ENCODE assay signal across 8 mouse cellular contexts in genomic region chr12:86831591-86832550, GRCm38 (mm10). TPM values are rescaled to one million over a fixed set of nuclear protein-coding genes. Genes with fewer than 3 reads are reported as not detected.
DNase-seq lines count a peak whose midpoint lies in the region; ATAC-seq and TF ChIP-seq lines count a peak whose summit lies in the region.

No protein-coding gene starts in this region.

- no peaks in the 10 kb centered on the region for H3K36me3 ChIP-seq in G1E (replicated peaks)

- peaks cover 3% of the 10 kb centered on the region for H3K9me3 ChIP-seq in G1E (replicated peaks)

- TF ChIP-seq CTCF in G1E (IDR thresholded peaks at IDR 0.05; ENCODE audit: low read depth, low read length), result no peak

- DNase-seq in G1E (ENCODE audit: low spot score), result no peak
- DNase-seq in adrenal gland, postnatal 25 days, result peak; percentile 82
- peak; percentile 71 to 73 for DNase-seq in heart, postnatal 14 days
- DNase-seq in kidney, postnatal 25 days, result peak; percentile 84 to 91
- peak; percentile 83 for DNase-seq in lung, postnatal 36 days
- DNase-seq in right cerebral cortex, postnatal 25 days, result peak; percentile 44
- no peak for DNase-seq in frontal cortex, adult 2 months (ENCODE audit: extremely low spot score in 1 of 2, low spot score in 1 of 2)

- no peak for ATAC-seq in G1E (ENCODE audit: extremely low read depth, insufficient number of reproducible peaks, low FRiP score, poor library complexity, severe bottlenecking)
- ATAC-seq in erythroid progenitor cell, adult 5-6 weeks (replicated peaks; ENCODE audit: low FRiP score, poor library complexity, severe bottlenecking), result peak; percentile 69

- H3K4me3 ChIP-seq in G1E (ENCODE audit: low read depth, low read length), result peak overlapping the region; percentile 7; the same call in 1 of the 2 replicates

- intact Hi-C loops in heart, postnatal 14 days (cut with DNase I), result loop anchor here (2.0 kb wide), 1 partner anchor 31 kb away; no protein-coding TSS in a partner anchor

- H3K4me1 ChIP-seq in G1E (ENCODE audit: insufficient read depth, low read depth, low read length), result peaks cover 47% of the 10 kb centered on the region

- H3K27me3 ChIP-seq in G1E (ENCODE audit: insufficient read depth, low read length), result peaks cover 10% of the 10 kb centered on the region; the same call in 1 of the 2 replicates

RNA-seq across cellular contexts. Expression of gene Irf2bpl, which starts 52.7 kb away (rescaled TPM):
- total RNA-seq in G1E (2014; fragmentation: Nextera tagmentation) (8.4 and 10.0 TPM in 2 replicates), G1E (2017) (8.5 and 11.0 TPM in 2 replicates)
- 18.8 and 23.1 TPM in 2 replicates for polyA plus RNA-seq in G1E (2012)
- 65.4 and 74.6 TPM in 2 replicates for total RNA-seq in adrenal gland, postnatal 25 days (2021)
- total RNA-seq in erythroid progenitor cell, adult 5-6 weeks (2015; ENCODE audit: low replicate concordance), result 0.72 and 2.5 TPM in 2 replicates
- total RNA-seq in erythroid progenitor cell, adult 5-6 weeks (2017; ENCODE audit: low replicate concordance), result 0.53 and 1.5 TPM in 2 replicates
- total RNA-seq in heart, postnatal 14 days (2021), result 10 to 100 TPM; 44.7 to 51.8 TPM
- polyA plus RNA-seq in frontal cortex, adult 2 months (2012; rRNA removed), result 48.5 and 50.2 TPM in 2 replicates

Comparison
In these comparisons a context has a peak if more than half of its experiments do, and no peak if none do; other contexts are left out.
1. DNase-seq: peak in adrenal gland, postnatal 25 days (single experiment), heart, postnatal 14 days (2 of 2), kidney, postnatal 25 days (2 of 2), lung, postnatal 36 days (single experiment) and right cerebral cortex, postnatal 25 days (single experiment); none in G1E (single experiment) and frontal cortex, adult 2 months (0 of 2).